Mouse (Mus musculus) hindbrain, postnatal 0 days (tissue): ENCODE measurements at regions not wholly inside any gene's neighbourhood (a gene's known extent, or its start where the extent isn't known, plus 50 kb on each side); places are given as distances from the start of the nearest gene placed in this dataset.

ENCODE experiments used
- ATAC-seq: fragments of 200-750 bp; cut with Nextera tagmentation; 2 replicates; pipeline ENCODE4 v1.8.0; 2017; ENCODE audit warnings: mild to moderate bottlenecking, moderate TSS enrichment, moderate library complexity
- DNase-seq: peaks from one replicate; pipeline ENCODE4 v3.0.0-alpha.2; 2015; ENCODE audit warnings: low spot score
- H3K27ac ChIP-seq: fragments of 300-500 bp; sonication (generic); 2 replicates; pipeline ENCODE4 v1.5.1; 2014; ENCODE audit warnings: mild to moderate bottlenecking
- H3K27me3 ChIP-seq: fragments of 300-500 bp; sonication (generic); 2 replicates; pipeline ENCODE4 v1.6.1; 2014; ENCODE audit warnings: low read length, mixed read lengths; ENCODE audit not compliant: insufficient read depth
- H3K36me3 ChIP-seq: fragments of 300-500 bp; sonication (generic); 2 replicates; pipeline ENCODE4 v1.6.1; 2014; ENCODE audit warnings: low read length, mixed read lengths; ENCODE audit not compliant: insufficient read depth
- H3K4me1 ChIP-seq: fragments of 300-500 bp; sonication (generic); 2 replicates; pipeline ENCODE4 v1.6.1; 2014; ENCODE audit warnings: antibody characterized with exemption, low read length, mixed read lengths; ENCODE audit not compliant: insufficient read depth
- H3K4me2 ChIP-seq: fragments of 300-500 bp; sonication (generic); 2 replicates; pipeline ENCODE4 v1.6.1; 2014; ENCODE audit warnings: low read depth, mild to moderate bottlenecking, low read length, moderate library complexity, mixed read lengths
- H3K4me3 ChIP-seq: fragments of 300-500 bp; sonication (generic); 2 replicates; pipeline ENCODE4 v1.5.1; 2014; ENCODE audit warnings: low read length
- H3K9ac ChIP-seq: fragments of 300-500 bp; sonication (generic); replicated peaks from 2 replicates; pipeline ENCODE4 v1.6.1; 2014; ENCODE audit warnings: mild to moderate bottlenecking, low read length, moderate library complexity, mixed read lengths
- H3K9me3 ChIP-seq: fragments of 300-500 bp; sonication (generic); 2 replicates; pipeline ENCODE4 v1.6.1; 2016; ENCODE audit warnings: low read length, mixed read lengths
- CTCF ChIP-seq: IDR thresholded peaks from 2 replicates; pipeline ENCODE4 v1.5.1; 2016; ENCODE audit warnings: antibody characterized with exemption, control low read depth, low read depth
- WGBS: fragments of 180-500 bp; shearing (Covaris S2); extraction: QIAGEN DNeasy Blood & Tissue Kit; methylation state at CpG from one replicate; pipeline ENCODE4 v1.1.7; 2014; 5-methylcytosine and 5-hydroxymethylcytosine counted together

GRCm38 (mm10) chr2:64522233-64522632, 424.4 kb upstream of the Fign start:
- no peak for TF ChIP-seq CTCF
- Histone ChIP-seq H3K4me1 (no peaks in the 10 kb centered on the region), H3K27ac (no peak overlapping the region), H3K4me3 (no peak overlapping the region), H3K9ac (no peak overlapping the region), H3K27me3 (no peaks in the 10 kb centered on the region), H3K9me3 (no peaks in the 10 kb centered on the region), H3K36me3 (no peaks in the 10 kb centered on the region), H3K4me2 (no peak overlapping the region)
- DNase-seq: peak; percentile 15
- peak; percentile 35; the same call in 1 of the 2 replicates for ATAC-seq
- WGBS: 29% methylated on average over 3 of the region's 3 CpGs

GRCm38 (mm10) chr2:64495725-64496124, 397.9 kb upstream of the Fign start:
- no peak for ATAC-seq

GRCm38 (mm10) chr2:64466412-64466970, 368.7 kb upstream of the Fign start:
- peak; percentile 15 for DNase-seq
- Histone ChIP-seq H3K27me3 (no peaks in the 10 kb centered on the region), H3K4me3 (no peak overlapping the region), H3K9me3 (no peaks in the 10 kb centered on the region), H3K9ac (no peak overlapping the region), H3K27ac (no peak overlapping the region), H3K4me2 (no peak overlapping the region), H3K4me1 (no peaks in the 10 kb centered on the region), H3K36me3 (no peaks in the 10 kb centered on the region)
- no peak for TF ChIP-seq CTCF
- WGBS: 74% methylated on average over 12 of the region's 12 CpGs
- ATAC-seq: no peak

More at GRCm38 (mm10) chr2:64495725-64496124, 397.9 kb upstream of the Fign start:
- Histone ChIP-seq H3K27ac (no peak overlapping the region), H3K9me3 (no peaks in the 10 kb centered on the region), H3K4me3 (no peak overlapping the region), H3K4me1 (no peaks in the 10 kb centered on the region), H3K36me3 (no peaks in the 10 kb centered on the region), H3K9ac (no peak overlapping the region), H3K27me3 (no peaks in the 10 kb centered on the region), H3K4me2 (no peak overlapping the region)
- TF ChIP-seq CTCF: no peak
- DNase-seq: no peak

- Histone ChIP-seq H3K36me3 (no peaks in the 10 kb centered on the region), H3K4me1 (no peaks in the 10 kb centered on the region), H3K4me3 (no peak overlapping the region), H3K9me3 (no peaks in the 10 kb centered on the region), H3K4me2 (no peak overlapping the region), H3K27ac (no peak overlapping the region), H3K9ac (no peak overlapping the region), H3K27me3 (no peaks in the 10 kb centered on the region)
- TF ChIP-seq CTCF: no peak
- WGBS: 47% methylated on average over 8 of the region's 8 CpGs
- DNase-seq (peak; percentile 42), ATAC-seq (peak; percentile 47; the same call in 1 of the 2 replicates)
These were observed 364.8 kb upstream of the Fign start for GRCm38 (mm10) chr2:64462466-64463114.

GRCm38 (mm10) chr2:64462041-64462440, 364.2 kb upstream of the Fign start:
- Histone ChIP-seq H3K9ac (no peak overlapping the region), H3K4me2 (no peak overlapping the region), H3K27me3 (no peaks in the 10 kb centered on the region), H3K9me3 (no peaks in the 10 kb centered on the region), H3K27ac (no peak overlapping the region), H3K4me3 (no peak overlapping the region), H3K4me1 (no peaks in the 10 kb centered on the region), H3K36me3 (no peaks in the 10 kb centered on the region)
- TF ChIP-seq CTCF: no peak
- ATAC-seq: no peak
- DNase-seq: no peak
- 76% methylated on average over 11 of the region's 11 CpGs for WGBS

GRCm38 (mm10) chr2:64461636-64462035, 363.8 kb upstream of the Fign start:
- Histone ChIP-seq H3K4me3 (no peak overlapping the region), H3K9ac (no peak overlapping the region), H3K27ac (no peak overlapping the region), H3K36me3 (no peaks in the 10 kb centered on the region), H3K27me3 (no peaks in the 10 kb centered on the region), H3K4me2 (no peak overlapping the region), H3K4me1 (no peaks in the 10 kb centered on the region), H3K9me3 (no peaks in the 10 kb centered on the region)
- DNase-seq: no peak
- no peak for ATAC-seq
- no peak for TF ChIP-seq CTCF
- WGBS: 78% methylated on average over 9 of the region's 9 CpGs

- Histone ChIP-seq H3K27me3 (no peaks in the 10 kb centered on the region), H3K4me3 (no peak overlapping the region), H3K4me1 (no peaks in the 10 kb centered on the region), H3K36me3 (no peaks in the 10 kb centered on the region), H3K9me3 (no peaks in the 10 kb centered on the region), H3K9ac (no peak overlapping the region), H3K27ac (no peak overlapping the region), H3K4me2 (no peak overlapping the region)
- 63% methylated on average over 5 of the region's 5 CpGs for WGBS
- peak; percentile 54 for TF ChIP-seq CTCF
- ATAC-seq (no peak), DNase-seq (peak; percentile 58)
These were observed 360.3 kb upstream of the Fign start for GRCm38 (mm10) chr2:64458171-64458570.
